Mouse (Mus musculus) hindbrain, embryonic 16.5 days (tissue): ENCODE results near the gene Armh2. TPM values are rescaled to one million over a fixed set of nuclear protein-coding genes. Genes with fewer than 3 reads are reported as not detected.
A peak's percentile ranks its signal among the peaks of the same experiment; 100 is the strongest.

Source experiments
- ATAC-seq: fragments of 200-750 bp; cut with Nextera tagmentation; 2 replicates; pipeline ENCODE4 v1.8.0; 2017; ENCODE audit warnings: moderate TSS enrichment, moderate library complexity
- H3K27ac ChIP-seq: fragments of 300-500 bp; sonication (generic); 2 replicates; pipeline ENCODE4 v1.5.1; 2014; ENCODE audit warnings: low read depth, mild to moderate bottlenecking, control low read depth, low read length, moderate library complexity
- H3K27me3 ChIP-seq: fragments of 300-500 bp; sonication (generic); replicated peaks from 2 replicates; pipeline ENCODE4 v1.6.1; 2014; ENCODE audit warnings: low read length; ENCODE audit not compliant: control insufficient read depth, insufficient read depth
- H3K36me3 ChIP-seq: fragments of 300-500 bp; sonication (generic); 2 replicates; pipeline ENCODE4 v1.6.1; 2014; ENCODE audit warnings: mild to moderate bottlenecking, low read length, moderate library complexity, mixed read lengths; ENCODE audit not compliant: control insufficient read depth, insufficient read depth
- H3K4me1 ChIP-seq: fragments of 300-500 bp; sonication (generic); 2 replicates; pipeline ENCODE4 v1.6.1; 2014; ENCODE audit warnings: low read depth, low read length; ENCODE audit not compliant: control insufficient read depth, insufficient read depth
- H3K4me2 ChIP-seq: fragments of 300-500 bp; sonication (generic); 2 replicates; pipeline ENCODE4 v1.6.1; 2014; ENCODE audit warnings: mild to moderate bottlenecking, low read length, control low read depth, moderate library complexity
- H3K4me3 ChIP-seq: fragments of 300-500 bp; sonication (generic); 2 replicates; pipeline ENCODE4 v1.5.1; 2014; ENCODE audit warnings: mild to moderate bottlenecking, low read length, control low read depth, moderate library complexity
- H3K9ac ChIP-seq: fragments of 300-500 bp; sonication (generic); 2 replicates; pipeline ENCODE4 v1.6.1; 2014; ENCODE audit warnings: low read depth, mild to moderate bottlenecking, control low read depth, low read length, moderate library complexity
- H3K9me3 ChIP-seq: fragments of 300-500 bp; sonication (generic); 2 replicates; pipeline ENCODE4 v1.6.1; 2014; ENCODE audit warnings: mild to moderate bottlenecking, low read length, moderate library complexity; ENCODE audit not compliant: control insufficient read depth
- WGBS: fragments of 180-500 bp; shearing (Covaris S2); extraction: QIAGEN DNeasy Blood & Tissue Kit; methylation state at CpG from one replicate; pipeline ENCODE4 v1.1.7; 2014; 5-methylcytosine and 5-hydroxymethylcytosine counted together
- polyA plus RNA-seq: library from polyadenylated mRNA; unstranded; fragments of >200 nt; fragmentation: Nextera tagmentation; extraction: Ambion mirVana; gene quantifications from 2 replicates; pipeline ENCODE4 v1.2.1, GENCODE M21; 2015

Armh2 gene
- polyA plus RNA-seq, 1 experiment from 2014 or later = not detected

GRCm38 (mm10) chr13:24747823-24748222, 6.8 kb downstream of the Armh2 start:
- Histone ChIP-seq H3K27ac (no peak overlapping the region), H3K4me1 (no peaks in the 10 kb centered on the region), H3K9me3 (no peaks in the 10 kb centered on the region), H3K4me2 (no peak overlapping the region), H3K27me3 (no peaks in the 10 kb centered on the region), H3K36me3 (no peaks in the 10 kb centered on the region), H3K4me3 (no peak overlapping the region), H3K9ac (no peak overlapping the region)
- 89% methylated on average over 3 of the region's 3 CpGs for WGBS
- ATAC-seq = no peak

DNA sequence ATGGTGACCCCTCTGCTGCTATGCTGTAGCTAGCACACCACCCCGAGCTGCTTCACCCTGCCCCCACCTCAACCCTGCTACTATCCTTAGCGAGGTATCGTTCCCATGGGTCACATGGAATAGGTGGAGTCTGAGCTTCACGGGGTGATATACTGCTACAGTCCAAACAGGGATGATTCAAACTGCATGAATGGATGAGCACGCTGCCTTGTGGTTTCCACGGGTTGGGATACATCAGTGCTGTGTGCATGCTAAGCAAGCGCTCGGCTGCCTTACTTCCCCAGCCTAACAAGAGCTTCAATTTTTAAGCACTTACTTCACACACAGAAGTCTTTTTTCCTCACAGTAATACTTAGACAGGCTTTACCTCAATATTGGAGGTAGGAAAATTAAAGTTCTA, 9.8 kb downstream of the Armh2 start:
- 95% methylated on average over 8 of the region's 8 CpGs for WGBS
- Histone ChIP-seq H3K4me3 (no peak overlapping the region), H3K36me3 (no peaks in the 10 kb centered on the region), H3K27me3 (no peaks in the 10 kb centered on the region), H3K4me2 (no peak overlapping the region), H3K4me1 (no peaks in the 10 kb centered on the region), H3K9ac (no peak overlapping the region), H3K27ac (no peak overlapping the region), H3K9me3 (no peaks in the 10 kb centered on the region)
- ATAC-seq = no peak

GRCm38 (mm10) chr13:24751396-24751795, 10.4 kb downstream of the Armh2 start:
- WGBS = 91% methylated on average over 8 of the region's 8 CpGs
- Histone ChIP-seq H3K4me3 (no peak overlapping the region), H3K4me1 (no peaks in the 10 kb centered on the region), H3K36me3 (no peaks in the 10 kb centered on the region), H3K9me3 (no peaks in the 10 kb centered on the region), H3K4me2 (no peak overlapping the region), H3K27ac (no peak overlapping the region), H3K9ac (no peak overlapping the region), H3K27me3 (no peaks in the 10 kb centered on the region)
- ATAC-seq = no peak

DNA sequence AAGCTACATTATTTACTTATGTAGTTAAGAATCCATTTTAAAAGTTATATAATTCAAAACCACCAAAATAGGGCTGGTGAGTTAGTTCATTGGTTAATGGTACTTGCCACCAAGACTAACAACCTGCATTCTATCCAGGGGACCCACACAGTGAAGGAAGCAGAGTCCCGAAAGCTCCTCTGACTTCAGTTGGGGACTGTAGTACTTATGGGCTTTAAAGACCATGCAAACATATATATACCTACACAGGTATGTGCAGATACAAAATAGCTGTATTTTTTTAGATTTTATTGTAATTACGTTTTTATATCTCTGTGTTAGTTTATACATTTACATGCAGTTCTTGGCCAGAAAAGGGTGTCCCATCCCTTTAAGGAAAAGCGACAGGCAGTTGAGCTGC, 15.7 kb downstream of the Armh2 start:
- Histone ChIP-seq H3K9me3 (no peaks in the 10 kb centered on the region), H3K36me3 (no peaks in the 10 kb centered on the region), H3K4me3 (no peak overlapping the region), H3K27ac (no peak overlapping the region), H3K27me3 (no peaks in the 10 kb centered on the region), H3K4me1 (peaks cover 3% of the 10 kb centered on the region), H3K9ac (no peak overlapping the region), H3K4me2 (no peak overlapping the region)
- ATAC-seq = no peak
- 96% methylated on average over 3 of the region's 3 CpGs for WGBS

GRCm38 (mm10) chr13:24757820-24758564, 17.0 kb downstream of the Armh2 start:
- H3K4me2 ChIP-seq = no peak overlapping the region
- no peak overlapping the region for H3K27ac ChIP-seq
- no peak overlapping the region for H3K9ac ChIP-seq
- 89% methylated on average over 12 of the region's 12 CpGs for WGBS
- peaks cover 6% of the 10 kb centered on the region for H3K4me1 ChIP-seq
- H3K9me3 ChIP-seq = no peaks in the 10 kb centered on the region
- ATAC-seq = no peak
- no peaks in the 10 kb centered on the region for H3K36me3 ChIP-seq
- H3K27me3 ChIP-seq = no peaks in the 10 kb centered on the region
- H3K4me3 ChIP-seq = no peak overlapping the region

GRCm38 (mm10) chr13:24759451-24759850, 18.4 kb downstream of the Armh2 start:
- Histone ChIP-seq H3K4me1 (peaks cover 6% of the 10 kb centered on the region), H3K9ac (no peak overlapping the region), H3K36me3 (no peaks in the 10 kb centered on the region), H3K9me3 (no peaks in the 10 kb centered on the region), H3K27me3 (no peaks in the 10 kb centered on the region), H3K4me3 (no peak overlapping the region), H3K27ac (no peak overlapping the region), H3K4me2 (no peak overlapping the region)
- 94% methylated on average over 10 of the region's 10 CpGs for WGBS
- ATAC-seq = no peak

DNA sequence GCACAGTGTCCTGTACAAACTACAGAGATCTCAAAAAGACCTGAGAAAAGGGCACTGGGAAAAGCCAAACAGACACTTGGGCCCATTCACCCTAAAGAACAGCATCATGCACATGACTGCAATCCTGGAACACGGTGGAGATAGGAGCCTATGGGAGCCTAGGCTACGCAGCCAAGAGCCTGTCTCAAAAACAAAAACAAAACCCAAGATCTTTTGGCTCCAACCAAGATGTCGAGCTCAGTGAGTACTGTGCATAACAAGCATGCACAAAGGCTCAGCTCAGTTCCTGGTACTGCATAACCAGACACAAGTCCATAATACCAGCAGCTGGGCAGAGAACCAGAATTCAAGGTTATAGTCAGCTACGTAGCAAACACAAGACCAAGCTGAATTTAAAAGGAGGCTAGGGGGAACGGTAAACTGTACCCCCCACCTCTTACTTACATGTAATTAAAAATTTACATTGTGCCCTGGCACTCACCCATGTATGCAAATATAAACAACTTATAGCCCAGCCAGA, 19.4 kb downstream of the Armh2 start:
- Histone ChIP-seq H3K36me3 (no peaks in the 10 kb centered on the region), H3K9ac (no peak overlapping the region), H3K27ac (no peak overlapping the region), H3K4me1 (peaks cover 6% of the 10 kb centered on the region), H3K4me3 (no peak overlapping the region), H3K4me2 (peak overlapping the region; percentile 19; the same call in 1 of the 2 replicates), H3K27me3 (no peaks in the 10 kb centered on the region), H3K9me3 (no peaks in the 10 kb centered on the region)
- 58% methylated on average over 5 of the region's 5 CpGs for WGBS
- ATAC-seq = no peak

- Histone ChIP-seq H3K36me3 (no peaks in the 10 kb centered on the region), H3K27ac (no peak overlapping the region), H3K9ac (peak overlapping the region; percentile 62), H3K9me3 (no peaks in the 10 kb centered on the region), H3K4me2 (peak overlapping the region; percentile 87), H3K4me3 (peak overlapping the region; percentile 100), H3K4me1 (peaks cover 6% of the 10 kb centered on the region), H3K27me3 (no peaks in the 10 kb centered on the region)
- WGBS = 10% methylated on average over 10 of the region's 10 CpGs
- ATAC-seq = no peak
Observed at GRCm38 (mm10) chr13:24761083-24761402, 20.0 kb downstream of the Armh2 start.

DNA sequence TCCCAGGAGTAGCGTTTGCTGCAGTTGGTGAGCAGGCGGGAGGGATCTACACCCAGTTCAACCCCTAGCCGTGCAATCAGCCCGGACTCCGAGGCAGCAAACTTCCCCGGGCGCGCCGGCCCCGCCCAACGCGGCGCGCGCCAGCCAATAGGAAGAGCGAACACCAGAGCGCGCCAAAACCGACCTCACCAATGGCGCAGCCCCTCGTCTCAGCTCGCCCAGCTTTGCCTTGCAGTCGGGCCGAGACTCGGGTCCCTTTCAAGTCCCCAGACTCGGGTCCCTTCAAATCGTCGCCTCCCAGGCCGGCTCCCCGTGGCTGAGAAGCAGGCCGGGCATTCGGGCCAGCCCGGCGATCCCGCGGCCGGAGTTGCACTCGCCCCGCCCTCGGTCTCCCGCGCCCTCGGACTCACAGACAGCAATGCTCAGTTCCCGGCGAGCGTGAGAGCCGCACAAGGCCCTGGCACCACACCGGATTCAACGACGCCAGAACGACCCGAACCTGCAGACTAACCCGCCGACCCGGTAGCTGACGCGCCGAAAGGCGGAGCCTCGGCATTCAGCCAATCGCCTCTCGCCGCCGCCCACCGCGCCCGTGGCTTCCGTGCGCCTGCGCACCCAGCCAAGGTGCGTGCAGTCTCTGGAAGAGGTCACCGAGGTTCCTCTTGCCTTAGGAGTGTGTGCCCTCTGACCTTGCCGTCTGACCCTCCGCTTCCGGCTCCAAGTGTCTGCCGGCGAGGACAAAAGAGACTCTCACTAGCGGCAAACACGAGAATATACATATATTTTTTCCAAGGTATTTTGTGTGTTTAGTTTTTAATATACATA, 20.6 kb downstream of the Armh2 start, which contains the start of gene Gmnn:
Gene Gmnn, minus strand, starts transcription at position 521 of the 825 bp plus-strand sequence.
- Histone ChIP-seq H3K36me3 (no peaks in the 10 kb centered on the region), H3K4me2 (peak within 1 kb of the TSS; percentile 87), H3K9ac (peak within 1 kb of the TSS; percentile 72), H3K4me1 (peaks cover 6% of the 10 kb centered on the region), H3K9me3 (no peaks in the 10 kb centered on the region), H3K27me3 (no peaks in the 10 kb centered on the region), H3K4me3 (peak within 1 kb of the TSS; percentile 100), H3K27ac (peak within 1 kb of the TSS; percentile 80)
- under 1% methylated on average over 78 of the region's 79 CpGs for WGBS
- ATAC-seq = peak; percentile 98
